Comparison of ENCODE assay signal across 8 mouse cellular contexts in the genomic region with DNA sequence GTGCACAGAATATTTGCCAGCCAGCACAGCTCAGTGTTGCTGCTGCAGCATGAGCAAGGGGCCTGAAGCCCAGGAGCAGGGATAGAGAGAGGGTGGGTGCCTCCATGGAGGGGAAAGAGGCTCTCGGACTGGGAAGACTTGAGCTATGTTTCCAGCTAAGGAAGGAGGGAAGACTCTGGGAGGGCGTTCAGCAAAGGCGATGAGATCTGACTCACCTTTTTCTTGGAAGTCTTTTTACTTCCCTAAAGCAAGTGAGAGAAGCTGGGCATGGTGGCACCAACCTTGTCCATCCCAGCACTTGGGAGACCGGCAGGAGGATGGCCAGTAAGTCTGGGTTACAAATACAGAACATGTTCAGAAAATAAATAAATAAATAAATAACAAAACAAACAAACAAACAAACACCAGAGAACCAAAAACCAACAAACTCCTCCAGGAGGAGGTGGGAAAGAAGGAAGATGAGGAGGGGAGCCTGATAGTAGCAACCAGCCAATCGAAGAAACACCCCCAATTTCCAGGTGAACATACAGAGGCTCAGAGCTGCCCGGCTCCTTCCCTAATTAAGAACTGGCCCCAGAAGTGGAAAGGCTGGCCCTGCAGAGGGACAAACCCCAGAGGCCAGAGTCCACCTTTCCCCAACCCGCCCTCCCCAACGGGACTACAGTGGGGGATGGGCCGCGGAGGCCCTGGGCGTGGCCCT. TPM values are rescaled to one million over a fixed set of nuclear protein-coding genes. Genes with fewer than 3 reads are reported as not detected.
DNase-seq lines count a peak whose midpoint lies in the region; ATAC-seq and TF ChIP-seq lines count a peak whose summit lies in the region.
"Had no signal": no experiment of that assay in that cellular context is flagged by ENCODE, and none has a peak within 500 bp of the region (broad histone marks: within the 10 kb centered on the region; RNA-seq: fewer than 3 reads in every experiment).

No protein-coding gene starts in this region.

- 13% methylated on average over 10 of the region's 11 CpGs for WGBS in lung, postnatal 0 days
- WGBS in forebrain, embryonic 10.5 days, result 11% methylated on average over 11 of the region's 11 CpGs
- whole genome bisulfite sequencing in limb, embryonic 13.5 days, result 11% methylated on average over 11 of the region's 11 CpGs
- WGBS in stomach, embryonic 15.5 days, result 11% methylated on average over 11 of the region's 11 CpGs

- TF ChIP-seq EP300 in lung, postnatal 0 days (IDR thresholded peaks at IDR 0.05), result no peak

- peak overlapping the region; percentile 26 for H3K4me3 ChIP-seq in lung, postnatal 0 days (ENCODE audit: low read depth, low read length)
- H3K4me3 ChIP-seq in forebrain, embryonic 10.5 days, result peak overlapping the region; percentile 49
- H3K4me3 ChIP-seq in limb, embryonic 13.5 days, result peak overlapping the region; percentile 37
- peak overlapping the region; percentile 35 for H3K4me3 ChIP-seq in stomach, embryonic 15.5 days (replicated peaks)

- H3K4me2 ChIP-seq in lung, postnatal 0 days (replicated peaks; ENCODE audit: low read depth, low read length), result peak overlapping the region; percentile 57
- H3K4me2 ChIP-seq in limb, embryonic 13.5 days (replicated peaks), result peak overlapping the region; percentile 67
- peak overlapping the region; percentile 58 for H3K4me2 ChIP-seq in stomach, embryonic 15.5 days

- no peaks in the 10 kb centered on the region for H3K27me3 ChIP-seq in lung, postnatal 0 days (replicated peaks; ENCODE audit: insufficient read depth, low read length)
- H3K27me3 ChIP-seq in forebrain, embryonic 10.5 days (ENCODE audit: poor library complexity, severe bottlenecking), result peaks cover 4% of the 10 kb centered on the region; the same call in 1 of the 2 replicates
- no peaks in the 10 kb centered on the region for H3K27me3 ChIP-seq in limb, embryonic 13.5 days
- H3K27me3 ChIP-seq in stomach, embryonic 15.5 days (replicated peaks), result no peaks in the 10 kb centered on the region

- no peak for ATAC-seq in lung, postnatal 0 days
- no peak for ATAC-seq in limb, embryonic 13.5 days (ENCODE audit: low FRiP score, low read depth)
- ATAC-seq in stomach, embryonic 15.5 days (ENCODE audit: insufficient read depth, low FRiP score, low read depth), result no peak

- DNase-seq in lung, postnatal 0 days (ENCODE audit: low spot score), result peak; percentile 24
- no peak for DNase-seq in lung, postnatal 25 days (ENCODE audit: low spot score)
- no peak for DNase-seq in forebrain, embryonic 10.5 days (ENCODE audit: extremely low spot score, low spot score)
- DNase-seq in gastrocnemius, adult 18-20 months (ENCODE audit: low spot score), result no peak
- DNase-seq in layer of hippocampus, adult 9-11 months, result no peak

- peak overlapping the region; percentile 56 for H3K9ac ChIP-seq in lung, postnatal 0 days (replicated peaks; ENCODE audit: low read depth)
- H3K9ac ChIP-seq in limb, embryonic 13.5 days, result peak overlapping the region; percentile 51
- H3K9ac ChIP-seq in stomach, embryonic 15.5 days, result peak overlapping the region; percentile 17; the same call in 1 of the 2 replicates

- peaks cover 5% of the 10 kb centered on the region; the same call in 1 of the 2 replicates for H3K4me1 ChIP-seq in lung, postnatal 0 days (ENCODE audit: insufficient read depth, low read depth, low read length)
- H3K4me1 ChIP-seq in forebrain, embryonic 10.5 days, result peaks cover 22% of the 10 kb centered on the region
- H3K4me1 ChIP-seq in limb, embryonic 13.5 days, result peaks cover 27% of the 10 kb centered on the region
- peaks cover 12% of the 10 kb centered on the region for H3K4me1 ChIP-seq in stomach, embryonic 15.5 days

- no peaks in the 10 kb centered on the region for H3K9me3 ChIP-seq in lung, postnatal 0 days (ENCODE audit: low read length)
- no peaks in the 10 kb centered on the region for H3K9me3 ChIP-seq in forebrain, embryonic 10.5 days
- H3K9me3 ChIP-seq in limb, embryonic 13.5 days, result no peaks in the 10 kb centered on the region
- no peaks in the 10 kb centered on the region for H3K9me3 ChIP-seq in stomach, embryonic 15.5 days

- H3K27ac ChIP-seq in lung, postnatal 0 days (ENCODE audit: low read length), result peak overlapping the region; percentile 91
- H3K27ac ChIP-seq in forebrain, embryonic 10.5 days, result peak overlapping the region; percentile 85
- H3K27ac ChIP-seq in limb, embryonic 13.5 days, result peak overlapping the region; percentile 85
- H3K27ac ChIP-seq in stomach, embryonic 15.5 days, result peak overlapping the region; percentile 77

- no peaks in the 10 kb centered on the region; the same call in 1 of the 2 replicates for H3K36me3 ChIP-seq in lung, postnatal 0 days (ENCODE audit: insufficient read depth, low read length)
- H3K36me3 ChIP-seq in forebrain, embryonic 10.5 days (replicated peaks), result peaks cover 20% of the 10 kb centered on the region
- peaks cover 20% of the 10 kb centered on the region for H3K36me3 ChIP-seq in limb, embryonic 13.5 days
- peaks cover 12% of the 10 kb centered on the region for H3K36me3 ChIP-seq in stomach, embryonic 15.5 days

- no peak for TF ChIP-seq CTCF in lung, postnatal 0 days (IDR thresholded peaks at IDR 0.05)

RNA-seq across cellular contexts. Expression of a gene that starts 5.6 kb away (rescaled TPM):
- 79.4 and 79.6 TPM in 2 replicates for polyA plus RNA-seq in lung, postnatal 0 days (2015; fragmentation: Nextera tagmentation; extraction: Ambion mirVana)
- polyA plus RNA-seq in forebrain, embryonic 10.5 days (2016; fragmentation: Nextera tagmentation; extraction: Ambion mirVana), result 17.7 and 18.6 TPM in 2 replicates
- 37.8 and 39.2 TPM in 2 replicates for polyA plus RNA-seq in limb, embryonic 13.5 days (2015; fragmentation: Nextera tagmentation; extraction: Ambion mirVana)
- polyA plus RNA-seq in stomach, embryonic 15.5 days (2015; fragmentation: Nextera tagmentation; extraction: Ambion mirVana), result 35.3 and 36.7 TPM in 2 replicates
- total RNA-seq in gastrocnemius, adult 18-20 months (2021), result 1 to 10 TPM; 6.9 to 8.4 TPM

RNA-seq across cellular contexts. Expression of a gene that starts 7.5 kb away (rescaled TPM):
- 33.0 TPM in 2 replicates for polyA plus RNA-seq in lung, postnatal 0 days (2015; fragmentation: Nextera tagmentation; extraction: Ambion mirVana)
- 21.7 and 24.8 TPM in 2 replicates for polyA plus RNA-seq in forebrain, embryonic 10.5 days (2016; fragmentation: Nextera tagmentation; extraction: Ambion mirVana)
- polyA plus RNA-seq in limb, embryonic 13.5 days (2015; fragmentation: Nextera tagmentation; extraction: Ambion mirVana), result 33.6 and 36.3 TPM in 2 replicates
- 29.3 and 35.1 TPM in 2 replicates for polyA plus RNA-seq in stomach, embryonic 15.5 days (2015; fragmentation: Nextera tagmentation; extraction: Ambion mirVana)
- 1 to 10 TPM; 3.0 to 4.0 TPM for total RNA-seq in gastrocnemius, adult 18-20 months (2021)

RNA-seq across cellular contexts. Expression of a gene that starts 18.0 kb away (rescaled TPM):
- 73.2 and 75.2 TPM in 2 replicates for polyA plus RNA-seq in lung, postnatal 0 days (2015; fragmentation: Nextera tagmentation; extraction: Ambion mirVana)
- 3.1 TPM in 2 replicates for polyA plus RNA-seq in forebrain, embryonic 10.5 days (2016; fragmentation: Nextera tagmentation; extraction: Ambion mirVana)
- 5.2 TPM in 2 replicates for polyA plus RNA-seq in limb, embryonic 13.5 days (2015; fragmentation: Nextera tagmentation; extraction: Ambion mirVana)
- polyA plus RNA-seq in stomach, embryonic 15.5 days (2015; fragmentation: Nextera tagmentation; extraction: Ambion mirVana), result 3.1 and 3.5 TPM in 2 replicates
- total RNA-seq in gastrocnemius, adult 18-20 months (2021), result 1 to 10 TPM; 5.2 to 6.6 TPM

RNA-seq across cellular contexts. Expression of a gene that starts 33.3 kb away (rescaled TPM):
- polyA plus RNA-seq in lung, postnatal 0 days (2015; fragmentation: Nextera tagmentation; extraction: Ambion mirVana), result 61.7 and 63.4 TPM in 2 replicates
- polyA plus RNA-seq in forebrain, embryonic 10.5 days (2016; fragmentation: Nextera tagmentation; extraction: Ambion mirVana), result 34.8 and 45.5 TPM in 2 replicates
- polyA plus RNA-seq in limb, embryonic 13.5 days (2015; fragmentation: Nextera tagmentation; extraction: Ambion mirVana), result 38.9 and 46.3 TPM in 2 replicates
- 86.6 and 133 TPM in 2 replicates for polyA plus RNA-seq in stomach, embryonic 15.5 days (2015; fragmentation: Nextera tagmentation; extraction: Ambion mirVana)
- 10 to 100 TPM; 12.5 to 12.7 TPM for total RNA-seq in gastrocnemius, adult 18-20 months (2021)

RNA-seq across cellular contexts. Expression of a gene that starts 33.6 kb away (rescaled TPM):
- polyA plus RNA-seq in lung, postnatal 0 days (2015; fragmentation: Nextera tagmentation; extraction: Ambion mirVana), result 0.20 and 0.21 TPM in 2 replicates
- polyA plus RNA-seq in forebrain, embryonic 10.5 days (2016; fragmentation: Nextera tagmentation; extraction: Ambion mirVana), result 0.20 and 0.37 TPM in 2 replicates
- polyA plus RNA-seq in limb, embryonic 13.5 days (2015; fragmentation: Nextera tagmentation; extraction: Ambion mirVana), result 0.17 and 0.23 TPM in 2 replicates
- polyA plus RNA-seq in stomach, embryonic 15.5 days (2015; fragmentation: Nextera tagmentation; extraction: Ambion mirVana), result 0.45 and 0.58 TPM in 2 replicates
- total RNA-seq in gastrocnemius, adult 18-20 months (2021), result not detected
- total RNA-seq: common myeloid progenitor, adult 5-6 weeks had no signal

Comparison
In these comparisons a context has a peak if more than half of its experiments do, and no peak if none do; other contexts are left out.
1. RNA of a gene that starts 18.0 kb away (polyA plus RNA-seq): 73.2 to 75.2 TPM in lung, postnatal 0 days; 5.2 TPM in limb, embryonic 13.5 days, 3.1 to 3.5 TPM in stomach, embryonic 15.5 days and 3.1 TPM in forebrain, embryonic 10.5 days; every median in the first group is over 10 times any median in the second.
2. Peak in every context shown above with its lines, with median percentiles within 50 percentile points of each other: H3K27ac ChIP-seq, H3K4me2 ChIP-seq, H3K4me3 ChIP-seq and H3K9ac ChIP-seq.